Mouse (Mus musculus) lung, postnatal 0 days (tissue): Measurements from ENCODE around the gene Clip2.

Source experiments
- CTCF ChIP-seq: IDR thresholded peaks from 2 replicates; pipeline ENCODE4 v1.5.1; 2016; ENCODE audit warnings: antibody characterized with exemption, mild to moderate bottlenecking
- EP300 ChIP-seq: IDR thresholded peaks from 2 replicates; pipeline ENCODE4 v1.6.1; 2016; ENCODE audit warnings: antibody characterized with exemption, mild to moderate bottlenecking, control low read depth

DNA sequence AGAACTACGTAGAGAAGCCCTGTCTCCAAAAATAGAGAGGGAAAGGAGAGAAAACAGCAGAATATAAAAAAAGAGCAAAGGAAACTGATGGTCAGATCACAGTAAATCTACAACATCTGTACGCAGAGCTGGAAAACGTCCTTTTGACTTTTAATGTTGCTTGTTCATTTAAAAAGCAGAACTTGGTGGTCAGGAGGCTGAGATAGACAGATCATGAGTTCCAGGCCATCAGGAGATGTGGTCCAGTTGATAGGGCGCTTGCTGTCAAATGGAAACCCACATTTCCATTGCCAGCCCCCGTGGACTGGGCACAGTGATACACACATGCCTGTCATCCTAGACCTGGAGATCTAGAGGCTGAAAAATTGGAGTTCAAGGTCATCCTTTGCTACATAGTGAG, 32.6 kb upstream of the Clip2 start:
- TF ChIP-seq CTCF (no peak), EP300 (no peak)
